15 mouse cellular contexts compared by ENCODE assay signal in genomic region chr10:56956728-56957127, GRCm38 (mm10).
"Had no signal": no experiment of that assay in that cellular context is flagged by ENCODE, and none has a peak within 500 bp of the region (broad histone marks: within the 10 kb centered on the region; RNA-seq: fewer than 3 reads in every experiment).

No protein-coding gene starts in this region.

- H3K4me1 ChIP-seq: intestine, embryonic 15.5 days; limb, embryonic 12.5 days; neural tube, embryonic 13.5 days; stomach, embryonic 15.5 days had no signal

- H3K27me3 ChIP-seq: intestine, embryonic 15.5 days; limb, embryonic 12.5 days; neural tube, embryonic 13.5 days; stomach, embryonic 15.5 days had no signal

- H3K4me2 ChIP-seq: intestine, embryonic 15.5 days; limb, embryonic 12.5 days; lung, embryonic 14.5 days; neural tube, embryonic 13.5 days; stomach, embryonic 15.5 days had no signal

- H3K9me3 ChIP-seq: intestine, embryonic 15.5 days; limb, embryonic 12.5 days; neural tube, embryonic 13.5 days; stomach, embryonic 15.5 days had no signal

- H3K9ac ChIP-seq: intestine, embryonic 15.5 days; limb, embryonic 12.5 days; liver, embryonic 14.5 days; lung, embryonic 14.5 days; neural tube, embryonic 13.5 days; stomach, embryonic 15.5 days had no signal

- ATAC-seq: intestine, embryonic 15.5 days had no signal

- H3K36me3 ChIP-seq: intestine, embryonic 15.5 days; limb, embryonic 12.5 days; neural tube, embryonic 13.5 days; stomach, embryonic 15.5 days had no signal

- DNase-seq: kidney, adult 18-20 months; kidney, postnatal 10 days; kidney, postnatal 4 days; liver; lung, embryonic 14.5 days; midbrain, embryonic 14.5 days; right cerebral cortex, postnatal 14 days; thymus, adult 2 months; thymus, postnatal 36 days had no signal

- H3K27ac ChIP-seq: intestine, embryonic 15.5 days; layer of hippocampus, adult 2 months; limb, embryonic 12.5 days; liver, embryonic 14.5 days; neural tube, embryonic 13.5 days; stomach, embryonic 15.5 days had no signal

- H3K4me3 ChIP-seq: intestine, embryonic 15.5 days; layer of hippocampus, adult 2 months; limb, embryonic 12.5 days; neural tube, embryonic 13.5 days; stomach, embryonic 15.5 days had no signal
